Mouse (Mus musculus): ENCODE measurements around the gene Hsd11b1. TPM values are rescaled to one million over a fixed set of nuclear protein-coding genes. Genes with fewer than 3 reads are reported as not detected.

The Hsd11b1 gene
- polyA plus RNA-seq (2012): not detected in 2 replicates

DNA sequence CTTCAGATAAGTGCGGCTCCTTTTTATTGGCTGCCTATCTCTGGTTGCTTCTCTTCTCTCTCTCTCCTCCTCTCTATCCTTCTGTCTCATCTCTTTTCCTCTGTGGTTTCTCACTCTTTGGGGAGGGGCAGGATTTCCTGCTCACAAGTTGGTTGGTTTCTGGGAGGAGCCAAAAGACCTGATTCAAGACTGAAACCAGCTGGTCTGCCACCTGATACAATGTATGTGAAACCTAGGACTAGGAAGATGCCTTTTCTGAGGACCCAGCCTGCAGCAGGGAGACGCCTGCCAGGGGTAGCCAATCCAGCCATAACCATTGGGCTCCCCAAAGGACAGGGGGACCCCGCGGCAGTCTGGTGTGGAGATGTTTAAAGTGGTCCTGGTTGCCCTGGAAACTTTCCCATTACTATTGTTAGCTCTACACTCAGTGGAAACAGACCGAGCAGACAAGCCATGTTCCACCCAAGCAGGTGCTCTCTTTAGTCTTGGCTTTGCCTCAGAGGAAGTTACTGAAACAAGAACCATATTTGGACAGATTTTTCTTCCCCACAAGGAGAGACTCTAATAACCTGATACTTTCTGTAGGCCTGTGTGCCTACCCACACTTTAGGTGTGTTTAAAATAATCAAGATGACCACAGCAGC is at the start of gene Hsd11b1:
TSS of gene Hsd11b1 (minus strand) at position 121 of the 644 bp plus-strand sequence.
- no peak for TF ChIP-seq GATA1 (IDR thresholded peaks at IDR 0.05; ENCODE audit: low read length)

- TF ChIP-seq GATA1 (IDR thresholded peaks at IDR 0.05; ENCODE audit: low read length): no peak
Observed at GRCm38 (mm10) chr1:193311596-193311995, 47.7 kb upstream of the Hsd11b1 start.

DNA sequence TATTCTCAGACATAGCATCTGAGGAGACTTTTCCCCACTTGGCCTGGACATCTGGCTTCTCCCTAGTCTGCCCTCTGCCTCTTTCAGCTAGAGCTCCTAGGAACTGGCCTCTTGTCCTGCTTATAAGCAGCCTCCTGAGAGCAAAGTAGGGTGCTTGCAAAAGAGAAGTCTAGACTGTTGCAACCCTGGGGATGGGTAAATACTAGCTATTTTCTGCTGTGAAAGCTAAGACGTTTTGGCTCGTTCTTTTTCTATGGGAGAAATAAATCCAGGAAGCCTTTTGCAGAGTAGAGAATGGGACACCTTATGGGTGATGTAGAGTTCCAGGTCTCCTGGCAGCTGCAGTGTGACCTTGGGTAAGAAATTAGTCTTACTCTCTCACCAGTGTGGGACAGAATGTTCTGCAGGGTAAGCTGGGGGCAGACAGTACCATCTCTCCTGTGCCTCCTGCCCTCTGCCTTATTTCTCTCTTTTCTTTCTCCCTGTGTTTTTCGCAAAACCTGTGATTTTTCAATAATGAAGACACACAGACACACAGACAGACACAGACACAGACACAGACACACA is 46.7 kb upstream of the Hsd11b1 start:
- TF ChIP-seq GATA1 (IDR thresholded peaks at IDR 0.05; ENCODE audit: low read length): no peak

- TF ChIP-seq GATA1 (IDR thresholded peaks at IDR 0.05; ENCODE audit: low read length): no peak
Observed at GRCm38 (mm10) chr1:193309785-193310518, 46.1 kb upstream of the Hsd11b1 start.

GRCm38 (mm10) chr1:193306832-193307231 is 43.0 kb upstream of the Hsd11b1 start:
- TF ChIP-seq GATA1 (IDR thresholded peaks at IDR 0.05; ENCODE audit: low read length): no peak

- no peak for TF ChIP-seq GATA1 (IDR thresholded peaks at IDR 0.05; ENCODE audit: low read length)
Observed at GRCm38 (mm10) chr1:193305386-193305785, 41.5 kb upstream of the Hsd11b1 start.

DNA sequence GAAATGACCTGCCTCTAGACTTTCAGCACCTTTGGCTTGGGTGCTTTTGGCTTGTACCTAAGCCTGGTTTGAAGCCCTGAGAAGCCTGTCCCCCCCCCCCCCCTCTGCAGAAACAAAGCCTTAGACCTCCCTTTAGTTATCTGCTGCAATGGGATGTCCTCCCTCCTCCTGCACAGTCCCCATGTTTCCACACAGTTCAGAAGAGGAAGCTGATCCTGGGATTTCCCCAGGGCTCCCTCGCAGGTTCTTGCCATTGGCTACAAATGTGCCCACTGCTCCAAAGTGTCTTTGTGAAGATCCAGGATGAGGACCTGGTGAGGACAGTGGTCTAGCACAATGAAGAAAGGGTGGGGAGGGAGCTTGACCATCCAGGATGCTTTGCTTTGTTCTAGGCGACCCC is 39.2 kb upstream of the Hsd11b1 start:
- no peak for TF ChIP-seq GATA1 (IDR thresholded peaks at IDR 0.05; ENCODE audit: low read length)

DNA sequence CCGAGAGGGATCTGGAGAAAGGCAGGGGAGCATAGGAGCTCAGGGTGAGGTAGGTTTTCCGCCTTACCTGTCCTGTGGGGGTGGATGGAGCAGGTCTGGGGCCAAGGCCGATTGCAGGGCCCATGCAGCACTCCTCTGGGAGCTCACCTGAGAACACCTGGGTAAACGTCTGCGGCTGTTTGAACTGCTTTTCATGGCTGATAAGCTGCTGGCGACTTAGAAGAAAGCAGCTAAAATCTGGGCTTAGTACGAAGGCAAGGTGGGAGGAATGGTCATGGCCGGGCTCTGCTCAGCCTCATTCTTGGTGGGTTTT is 38.2 kb upstream of the Hsd11b1 start:
- TF ChIP-seq GATA1 (IDR thresholded peaks at IDR 0.05; ENCODE audit: low read length): no peak

GRCm38 (mm10) chr1:193301216-193302092 is 37.6 kb upstream of the Hsd11b1 start:
- no peak for TF ChIP-seq GATA1 (IDR thresholded peaks at IDR 0.05; ENCODE audit: low read length)

DNA sequence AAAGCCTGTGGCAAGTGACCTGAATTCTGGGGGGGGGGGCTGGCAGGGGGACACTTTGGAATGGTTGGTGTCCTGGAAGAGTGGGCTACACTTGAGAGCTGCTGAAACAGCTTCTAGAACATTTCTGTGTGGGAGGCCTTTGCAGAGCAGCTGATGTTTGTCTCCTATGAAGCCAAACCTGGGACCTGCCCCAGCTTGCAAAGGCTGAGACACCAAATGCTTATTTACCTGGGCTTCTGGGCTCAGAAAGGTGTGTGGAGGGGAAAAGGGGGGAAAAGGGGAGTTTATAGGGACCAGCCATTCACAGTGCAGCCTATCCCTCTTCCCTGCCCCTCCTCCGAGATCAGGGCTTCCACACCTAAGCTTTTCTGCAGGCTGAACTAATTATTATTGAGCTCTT is 36.1 kb upstream of the Hsd11b1 start:
- no peak for TF ChIP-seq GATA1 (IDR thresholded peaks at IDR 0.05; ENCODE audit: low read length)

- no peak for TF ChIP-seq GATA1 (IDR thresholded peaks at IDR 0.05; ENCODE audit: low read length)
Observed at GRCm38 (mm10) chr1:193298141-193298765, 34.4 kb upstream of the Hsd11b1 start.

GRCm38 (mm10) chr1:193295920-193296319 is 32.0 kb upstream of the Hsd11b1 start:
- TF ChIP-seq GATA1 (IDR thresholded peaks at IDR 0.05; ENCODE audit: low read length): no peak

GRCm38 (mm10) chr1:193293926-193294325 is 30.1 kb upstream of the Hsd11b1 start:
- no peak for TF ChIP-seq GATA1 (IDR thresholded peaks at IDR 0.05; ENCODE audit: low read length)

DNA sequence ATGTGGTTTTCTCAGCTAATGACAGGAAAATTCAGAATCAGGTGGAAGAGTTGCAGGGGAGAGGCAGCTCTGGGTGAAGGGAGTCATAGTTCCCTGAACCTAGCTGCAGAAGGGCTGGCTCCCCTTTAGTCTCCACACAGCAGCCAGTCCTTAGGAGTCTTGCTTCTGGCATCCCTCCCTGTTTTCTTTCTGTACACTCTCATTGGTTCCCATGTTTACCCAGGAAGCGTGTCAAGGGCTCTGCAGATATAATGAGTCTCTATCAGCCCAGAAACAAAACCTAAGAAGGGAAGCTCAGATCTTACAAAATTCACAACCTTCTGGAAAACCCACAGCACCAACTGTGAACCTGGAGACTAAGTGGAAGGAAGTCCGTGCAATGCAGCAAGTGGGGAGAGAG is 29.2 kb upstream of the Hsd11b1 start:
- TF ChIP-seq GATA1 (IDR thresholded peaks at IDR 0.05; ENCODE audit: low read length): no peak

DNA sequence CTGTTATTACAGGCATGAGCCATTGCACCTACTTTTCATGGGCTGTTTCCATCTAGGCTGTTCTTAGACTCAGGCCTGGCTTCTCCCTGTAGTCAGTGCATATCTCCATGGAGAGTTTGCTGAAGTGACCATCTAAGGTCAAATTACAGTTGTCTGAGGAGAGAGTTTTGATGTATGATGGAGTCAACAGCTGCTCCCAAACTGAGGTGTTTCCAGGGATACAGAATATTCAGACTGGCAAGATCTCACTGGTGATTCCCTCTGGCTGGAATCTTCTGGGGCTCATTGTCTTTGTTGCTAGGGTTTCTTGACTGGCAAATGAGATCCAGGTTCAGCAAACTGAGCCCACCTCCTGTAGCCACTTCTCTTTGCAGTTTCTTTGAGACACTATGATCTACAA is 26.8 kb upstream of the Hsd11b1 start:
- TF ChIP-seq GATA1 (IDR thresholded peaks at IDR 0.05; ENCODE audit: low read length): no peak
